Mouse (Mus musculus): Measurements from ENCODE around the gene Cd24a.

The Cd24a gene

GRCm38 (mm10) chr10:43577997-43578331, at the start of gene Cd24a:
Gene Cd24a, plus strand, starts transcription at chr10:43578284.
- DNase-seq (ENCODE audit: low spot score) = no peak

- no peak for DNase-seq (ENCODE audit: low spot score)
These were observed 43.7 kb upstream of the Cd24a start for GRCm38 (mm10) chr10:43534382-43534781.

GRCm38 (mm10) chr10:43537652-43538051, 40.4 kb upstream of the Cd24a start:
- DNase-seq (ENCODE audit: low spot score) = no peak

GRCm38 (mm10) chr10:43538831-43539230, 39.3 kb upstream of the Cd24a start:
- DNase-seq (ENCODE audit: low spot score) = no peak

GRCm38 (mm10) chr10:43539746-43540310, 38.3 kb upstream of the Cd24a start:
- DNase-seq (ENCODE audit: low spot score) = no peak

- DNase-seq (ENCODE audit: low spot score) = peak; percentile 95
These were observed 37.5 kb upstream of the Cd24a start, which contains the start of gene 1700021F05Rik for GRCm38 (mm10) chr10:43540442-43541152. Gene 1700021F05Rik, minus strand, starts transcription at chr10:43540994.

GRCm38 (mm10) chr10:43541153-43541544, 36.9 kb upstream of the Cd24a start:
- DNase-seq (ENCODE audit: low spot score) = no peak

- no peak for DNase-seq (ENCODE audit: low spot score)
These were observed 28.7 kb upstream of the Cd24a start for GRCm38 (mm10) chr10:43549411-43549810.

GRCm38 (mm10) chr10:43550923-43551322, 27.2 kb upstream of the Cd24a start:
- no peak for DNase-seq (ENCODE audit: low spot score)

GRCm38 (mm10) chr10:43551388-43551787, 26.7 kb upstream of the Cd24a start:
- DNase-seq (ENCODE audit: low spot score) = no peak

GRCm38 (mm10) chr10:43557630-43558165, 20.4 kb upstream of the Cd24a start:
- no peak for DNase-seq (ENCODE audit: low spot score)

- DNase-seq (ENCODE audit: low spot score) = no peak
These were observed 18.8 kb upstream of the Cd24a start for GRCm38 (mm10) chr10:43559313-43559712.

- DNase-seq (ENCODE audit: low spot score) = no peak
These were observed 17.3 kb upstream of the Cd24a start for GRCm38 (mm10) chr10:43560765-43561164.

GRCm38 (mm10) chr10:43561311-43561710, 16.8 kb upstream of the Cd24a start:
- DNase-seq (ENCODE audit: low spot score) = no peak

GRCm38 (mm10) chr10:43574352-43574751, 3.7 kb upstream of the Cd24a start:
- no peak for DNase-seq (ENCODE audit: low spot score)

- peak; percentile 76 for DNase-seq (ENCODE audit: low spot score)
These were observed 3.1 kb upstream of the Cd24a start for GRCm38 (mm10) chr10:43574956-43575355.

- DNase-seq (ENCODE audit: low spot score) = peak; percentile 22
These were observed 636 bp upstream of the Cd24a start for GRCm38 (mm10) chr10:43577299-43577996.

- DNase-seq (ENCODE audit: low spot score) = peak; percentile 18
These were observed 276 bp downstream of the Cd24a start for GRCm38 (mm10) chr10:43578366-43578753.

GRCm38 (mm10) chr10:43578754-43579380, 783 bp downstream of the Cd24a start:
- peak; percentile 79 for DNase-seq (ENCODE audit: low spot score)

GRCm38 (mm10) chr10:43579381-43580261, 1.5 kb downstream of the Cd24a start:
- DNase-seq (ENCODE audit: low spot score) = peak; percentile 48

GRCm38 (mm10) chr10:43580649-43581078, 2.6 kb downstream of the Cd24a start:
- peak; percentile 65 for DNase-seq (ENCODE audit: low spot score)

All from lung, postnatal 25 days (tissue).